Mouse (Mus musculus) kidney, adult 2 months (tissue): ENCODE data around the gene Vti1a.

Experiments used
- CTCF ChIP-seq: fragments of 200-500 bp; conservative IDR thresholded peaks from 2 replicates; pipeline ENCODE4 v1.5.1; 2011; ENCODE audit warnings: low read depth, mild to moderate bottlenecking, control low read depth, low read length, moderate library complexity, mixed read lengths; ENCODE audit not compliant: insufficient read depth, insufficient read length
- POLR2A ChIP-seq: fragments of 200-500 bp; IDR thresholded peaks from one replicate; pipeline ENCODE4 v1.6.1; 2011; ENCODE audit warnings: low read depth, low read length, control low read depth

- TF ChIP-seq POLR2A: no peak
- TF ChIP-seq CTCF: no peak
Measured at GRCm38 (mm10) chr19:55565523-55566369, 249.7 kb downstream of the Vti1a start.
